In the genomic region with DNA sequence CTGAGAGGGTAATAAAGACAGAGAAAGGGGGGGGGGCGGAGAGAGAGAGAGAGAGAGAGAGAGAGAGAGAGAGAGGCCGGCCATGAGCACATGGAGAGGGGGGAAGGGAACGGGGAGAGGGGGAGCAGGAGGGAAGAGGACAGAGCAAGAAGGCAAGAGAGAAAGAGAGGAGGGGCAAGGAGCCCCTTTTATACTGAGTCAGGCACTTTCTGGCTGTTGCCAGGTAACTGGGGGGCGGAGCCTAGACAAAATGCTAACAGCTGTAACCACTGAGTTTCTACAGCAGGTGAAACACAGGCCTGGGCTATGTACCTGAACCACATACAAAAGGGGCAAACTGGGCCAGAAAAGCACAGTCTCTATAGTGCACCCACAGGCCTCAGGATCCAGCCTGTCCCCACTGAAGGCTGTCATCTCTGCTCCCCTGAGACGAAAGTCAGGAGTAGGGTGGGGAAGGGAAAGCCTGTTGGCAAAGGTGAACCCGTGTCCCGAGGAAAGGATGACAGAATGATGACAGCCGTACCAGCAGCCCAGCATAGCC, we compare ENCODE assay signal across 10 mouse cellular contexts. TPM values are rescaled to one million over a fixed set of nuclear protein-coding genes. Genes with fewer than 3 reads are reported as not detected.
A peak's percentile ranks its signal among the peaks of the same experiment; 100 is the strongest.
DNase-seq lines count a peak whose midpoint lies in the region; ATAC-seq lines count a peak whose summit lies in the region.
"Had no signal": no experiment of that assay in that cellular context is flagged by ENCODE, and none has a peak within 500 bp of the region (broad histone marks: within the 10 kb centered on the region; RNA-seq: fewer than 3 reads in every experiment).

No protein-coding gene starts in this region.

- ATAC-seq in midbrain, embryonic 12.5 days (ENCODE audit: low FRiP score, low read depth) = no peak; the same call in 1 of the 2 replicates
- ATAC-seq in hindbrain, embryonic 16.5 days = peak; percentile 45; the same call in 1 of the 2 replicates
- peak; percentile 48; the same call in 1 of the 2 replicates for ATAC-seq in midbrain, embryonic 16.5 days

- no peak overlapping the region for H3K4me3 ChIP-seq in midbrain, embryonic 12.5 days
- no peak overlapping the region for H3K4me3 ChIP-seq in midbrain, embryonic 10.5 days
- no peak overlapping the region for H3K4me3 ChIP-seq in embryonic facial prominence, embryonic 10.5 days
- H3K4me3 ChIP-seq in hindbrain, embryonic 16.5 days (ENCODE audit: low read length) = no peak overlapping the region
- no peak overlapping the region for H3K4me3 ChIP-seq in midbrain, embryonic 16.5 days (ENCODE audit: low read depth, low read length)
- H3K4me3 ChIP-seq: limb, embryonic 15.5 days had no signal

- no peak overlapping the region for H3K27ac ChIP-seq in midbrain, embryonic 12.5 days (replicated peaks)
- no peak overlapping the region; the same call in 1 of the 2 replicates for H3K27ac ChIP-seq in midbrain, embryonic 10.5 days (replicated peaks)
- H3K27ac ChIP-seq in embryonic facial prominence, embryonic 10.5 days (replicated peaks) = peak overlapping the region; percentile 48; the same call in 1 of the 2 replicates
- H3K27ac ChIP-seq in hindbrain, embryonic 16.5 days (ENCODE audit: low read depth, low read length) = no peak overlapping the region
- H3K27ac ChIP-seq in midbrain, embryonic 16.5 days (ENCODE audit: low read length) = no peak overlapping the region
- H3K27ac ChIP-seq: kidney, postnatal 0 days; limb, embryonic 15.5 days had no signal

- WGBS in midbrain, embryonic 12.5 days = 55% methylated on average over 6 of the region's 8 CpGs
- 68% methylated on average over 8 of the region's 8 CpGs for WGBS in midbrain, embryonic 10.5 days
- WGBS in embryonic facial prominence, embryonic 10.5 days = 63% methylated on average over 7 of the region's 8 CpGs
- 47% methylated on average over 8 of the region's 8 CpGs for WGBS in hindbrain, embryonic 16.5 days
- 49% methylated on average over 7 of the region's 8 CpGs for WGBS in midbrain, embryonic 16.5 days

- peaks cover 8% of the 10 kb centered on the region for H3K4me1 ChIP-seq in midbrain, embryonic 12.5 days
- H3K4me1 ChIP-seq in midbrain, embryonic 10.5 days = peaks cover 18% of the 10 kb centered on the region
- peaks cover 47% of the 10 kb centered on the region for H3K4me1 ChIP-seq in embryonic facial prominence, embryonic 10.5 days
- no peaks in the 10 kb centered on the region for H3K4me1 ChIP-seq in hindbrain, embryonic 16.5 days (ENCODE audit: control insufficient read depth, insufficient read depth, low read depth, low read length)
- H3K4me1 ChIP-seq in midbrain, embryonic 16.5 days (ENCODE audit: control insufficient read depth, insufficient read depth, low read length) = peaks cover 2% of the 10 kb centered on the region; the same call in 1 of the 2 replicates

- no peaks in the 10 kb centered on the region for H3K27me3 ChIP-seq in midbrain, embryonic 12.5 days
- no peaks in the 10 kb centered on the region for H3K27me3 ChIP-seq in midbrain, embryonic 10.5 days (ENCODE audit: low read depth, poor library complexity, severe bottlenecking)
- no peaks in the 10 kb centered on the region for H3K27me3 ChIP-seq in embryonic facial prominence, embryonic 10.5 days (replicated peaks; ENCODE audit: low read depth, poor library complexity, severe bottlenecking)
- H3K27me3 ChIP-seq in hindbrain, embryonic 16.5 days (replicated peaks; ENCODE audit: control insufficient read depth, insufficient read depth, low read length) = no peaks in the 10 kb centered on the region
- no peaks in the 10 kb centered on the region for H3K27me3 ChIP-seq in midbrain, embryonic 16.5 days (ENCODE audit: control insufficient read depth, insufficient read depth, low read depth, low read length)
- H3K27me3 ChIP-seq: limb, embryonic 15.5 days had no signal

- 0 out of 2 replicates have a peak overlapping the region, but pooled peaks have one; percentile 4 for H3K9ac ChIP-seq in midbrain, embryonic 12.5 days (replicated peaks)
- no peak overlapping the region for H3K9ac ChIP-seq in hindbrain, embryonic 16.5 days (ENCODE audit: low read depth, low read length)
- H3K9ac ChIP-seq in midbrain, embryonic 16.5 days (ENCODE audit: low read depth, low read length) = no peak overlapping the region
- H3K9ac ChIP-seq: limb, embryonic 15.5 days had no signal

- H3K9me3 ChIP-seq in midbrain, embryonic 12.5 days = no peaks in the 10 kb centered on the region
- H3K9me3 ChIP-seq in midbrain, embryonic 10.5 days (replicated peaks) = no peaks in the 10 kb centered on the region
- no peaks in the 10 kb centered on the region for H3K9me3 ChIP-seq in embryonic facial prominence, embryonic 10.5 days
- H3K9me3 ChIP-seq in hindbrain, embryonic 16.5 days (ENCODE audit: control insufficient read depth, low read length) = no peaks in the 10 kb centered on the region
- H3K9me3 ChIP-seq in midbrain, embryonic 16.5 days (replicated peaks; ENCODE audit: control insufficient read depth, low read length, poor library complexity, severe bottlenecking) = no peaks in the 10 kb centered on the region
- H3K9me3 ChIP-seq: limb, embryonic 15.5 days had no signal

- intact Hi-C loops in left cerebral cortex, postnatal 36 days (cut with DNase I) = no loop called here

- no peak for DNase-seq in midbrain, embryonic 10.5 days (ENCODE audit: low spot score)
- DNase-seq in embryonic facial prominence, embryonic 10.5 days (ENCODE audit: low spot score) = peak; percentile 55
- no peak for DNase-seq in right cerebral cortex, adult 2 months (ENCODE audit: low spot score in 2 of 2)
- DNase-seq in left cerebral cortex, postnatal 36 days (ENCODE audit: low spot score in 2 of 2) = no peak
- DNase-seq: thymus, adult 2 months had no signal

- peaks cover 10% of the 10 kb centered on the region; the same call in 1 of the 2 replicates for H3K36me3 ChIP-seq in midbrain, embryonic 12.5 days
- H3K36me3 ChIP-seq in midbrain, embryonic 10.5 days = 0 out of 2 replicates have a peak, but pooled peaks cover 8% of the 10 kb centered on the region
- H3K36me3 ChIP-seq in embryonic facial prominence, embryonic 10.5 days (replicated peaks) = peaks cover 18% of the 10 kb centered on the region; the same call in 1 of the 2 replicates
- no peaks in the 10 kb centered on the region; the same call in 1 of the 2 replicates for H3K36me3 ChIP-seq in hindbrain, embryonic 16.5 days (ENCODE audit: control insufficient read depth, insufficient read depth, low read length)
- peaks cover 4% of the 10 kb centered on the region; the same call in 1 of the 2 replicates for H3K36me3 ChIP-seq in midbrain, embryonic 16.5 days (ENCODE audit: control insufficient read depth, insufficient read depth, low read length)

- H3K4me2 ChIP-seq in midbrain, embryonic 12.5 days (replicated peaks) = no peak overlapping the region
- no peak overlapping the region for H3K4me2 ChIP-seq in hindbrain, embryonic 16.5 days (ENCODE audit: low read length)
- no peak overlapping the region for H3K4me2 ChIP-seq in midbrain, embryonic 16.5 days (ENCODE audit: low read length)
- H3K4me2 ChIP-seq: limb, embryonic 15.5 days had no signal

RNA-seq across cellular contexts. Expression of gene A4galt, which starts 45.3 kb away (rescaled TPM):
- 2.4 and 2.9 TPM in 2 replicates for polyA plus RNA-seq in midbrain, embryonic 12.5 days (2016; fragmentation: Nextera tagmentation; extraction: Ambion mirVana)
- 0.75 and 1.7 TPM in 2 replicates for polyA plus RNA-seq in midbrain, embryonic 10.5 days (2016; fragmentation: Nextera tagmentation; extraction: Ambion mirVana)
- polyA plus RNA-seq in embryonic facial prominence, embryonic 10.5 days (2016; fragmentation: Nextera tagmentation; extraction: Ambion mirVana) = 0.34 and 0.77 TPM in 2 replicates
- 4.9 and 6.5 TPM in 2 replicates for polyA plus RNA-seq in hindbrain, embryonic 16.5 days (2015; fragmentation: Nextera tagmentation; extraction: Ambion mirVana)
- polyA plus RNA-seq in midbrain, embryonic 16.5 days (2015; fragmentation: Nextera tagmentation; extraction: Ambion mirVana) = 2.4 and 2.6 TPM in 2 replicates
- total RNA-seq in left cerebral cortex, postnatal 36 days (2021) = 1 to 10 TPM; 3.4 to 4.1 TPM

RNA-seq across cellular contexts. Expression of gene Arfgap3, which starts 53.2 kb away (rescaled TPM):
- polyA plus RNA-seq in midbrain, embryonic 12.5 days (2016; fragmentation: Nextera tagmentation; extraction: Ambion mirVana) = 38.8 and 40.0 TPM in 2 replicates
- 29.2 and 32.8 TPM in 2 replicates for polyA plus RNA-seq in midbrain, embryonic 10.5 days (2016; fragmentation: Nextera tagmentation; extraction: Ambion mirVana)
- 27.2 and 29.1 TPM in 2 replicates for polyA plus RNA-seq in embryonic facial prominence, embryonic 10.5 days (2016; fragmentation: Nextera tagmentation; extraction: Ambion mirVana)
- 39.4 and 43.3 TPM in 2 replicates for polyA plus RNA-seq in hindbrain, embryonic 16.5 days (2015; fragmentation: Nextera tagmentation; extraction: Ambion mirVana)
- polyA plus RNA-seq in midbrain, embryonic 16.5 days (2015; fragmentation: Nextera tagmentation; extraction: Ambion mirVana) = 45.1 and 45.6 TPM in 2 replicates
- 10 to 100 TPM; 18.9 to 22.3 TPM for total RNA-seq in left cerebral cortex, postnatal 36 days (2021)
